In the genomic region with DNA sequence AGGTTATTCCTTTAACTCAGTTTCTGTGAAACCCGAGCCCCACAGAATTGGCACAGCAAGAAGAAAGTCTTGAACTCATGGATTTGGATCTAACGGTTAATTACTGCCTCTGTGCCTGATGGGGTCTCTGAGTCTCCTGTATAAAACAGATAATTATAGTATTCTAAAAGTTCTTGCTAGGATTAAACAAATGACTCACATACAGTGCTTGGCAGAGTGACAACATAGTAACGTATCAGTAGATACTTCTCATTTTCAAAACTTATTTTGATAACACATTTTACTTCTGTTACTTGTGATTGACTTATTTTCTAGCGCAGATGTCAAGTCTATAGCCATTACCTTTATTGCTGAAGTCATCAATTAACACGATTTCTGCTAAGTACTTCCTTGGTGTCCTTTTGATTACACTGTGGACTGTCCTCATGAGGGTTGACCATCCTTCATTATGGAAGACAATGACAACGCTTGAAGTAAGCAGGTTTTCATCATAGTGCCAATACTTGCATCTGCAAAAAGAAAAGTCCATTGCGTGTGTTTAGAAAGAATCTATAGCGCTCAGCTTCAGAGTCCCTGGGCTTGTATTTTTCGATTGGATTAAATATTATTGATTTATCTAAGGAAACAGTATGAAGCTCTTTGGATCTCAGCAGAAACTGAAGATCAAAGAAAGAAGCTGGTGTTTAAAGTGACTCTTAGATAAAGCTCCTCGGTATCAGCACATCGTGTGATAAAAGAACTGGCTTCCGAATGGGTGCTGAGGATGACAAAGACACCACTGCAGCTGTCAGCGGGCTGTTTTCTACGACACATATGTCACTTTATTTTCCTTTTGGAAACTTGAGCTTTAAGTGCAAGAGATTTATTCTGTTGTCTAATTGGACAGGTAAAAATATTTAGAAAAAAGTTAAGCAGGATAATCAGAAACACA, we compare ENCODE assay signal across 34 mouse cellular contexts.
"Had no signal": no experiment of that assay in that cellular context is flagged by ENCODE, and none has a peak within 500 bp of the region (broad histone marks: within the 10 kb centered on the region; RNA-seq: fewer than 3 reads in every experiment).

No protein-coding gene starts in this region.

- H3K4me2 ChIP-seq: heart, embryonic 12.5 days; heart, embryonic 13.5 days; heart, embryonic 15.5 days; hindbrain, embryonic 12.5 days; hindbrain, embryonic 13.5 days; hindbrain, embryonic 14.5 days; hindbrain, embryonic 15.5 days; intestine, embryonic 15.5 days; kidney, embryonic 15.5 days had no signal

- H3K27me3 ChIP-seq: heart, embryonic 12.5 days; heart, embryonic 13.5 days; heart, embryonic 15.5 days; hindbrain, embryonic 12.5 days; hindbrain, embryonic 13.5 days; hindbrain, embryonic 15.5 days; intestine, embryonic 15.5 days; kidney, embryonic 15.5 days had no signal

- H3K9me3 ChIP-seq: heart, embryonic 12.5 days; heart, embryonic 13.5 days; heart, embryonic 15.5 days; hindbrain, embryonic 10.5 days; hindbrain, embryonic 12.5 days; hindbrain, embryonic 13.5 days; hindbrain, embryonic 15.5 days; intestine, embryonic 15.5 days; kidney, embryonic 15.5 days had no signal

- ATAC-seq: hindbrain, embryonic 16.5 days; hindbrain, postnatal 0 days; inflammation-experienced regulatory T-cells, adult 6 months; intestine, embryonic 15.5 days; intestine, embryonic 16.5 days; intestine, postnatal 0 days had no signal

- H3K4me3 ChIP-seq: heart, embryonic 12.5 days; heart, embryonic 13.5 days; heart, embryonic 15.5 days; hindbrain, embryonic 10.5 days; hindbrain, embryonic 12.5 days; hindbrain, embryonic 13.5 days; hindbrain, embryonic 15.5 days; intestine, embryonic 15.5 days; kidney, embryonic 15.5 days; layer of hippocampus, adult 2 months; left cerebral cortex, adult 2 months had no signal

- H3K36me3 ChIP-seq: heart, embryonic 12.5 days; heart, embryonic 15.5 days; hindbrain, embryonic 10.5 days; hindbrain, embryonic 12.5 days; hindbrain, embryonic 13.5 days; hindbrain, embryonic 15.5 days; intestine, embryonic 15.5 days had no signal

- H3K27ac ChIP-seq: heart, embryonic 13.5 days; heart, embryonic 15.5 days; hindbrain, embryonic 10.5 days; hindbrain, embryonic 12.5 days; hindbrain, embryonic 13.5 days; hindbrain, embryonic 14.5 days; hindbrain, embryonic 15.5 days; hindbrain, postnatal 0 days; intestine, embryonic 15.5 days; kidney, embryonic 15.5 days; kidney, postnatal 0 days; layer of hippocampus, adult 2 months; left cerebral cortex, adult 2 months had no signal

- H3K9ac ChIP-seq: heart, embryonic 12.5 days; heart, embryonic 13.5 days; heart, embryonic 15.5 days; hindbrain, embryonic 12.5 days; hindbrain, embryonic 13.5 days; hindbrain, embryonic 14.5 days; hindbrain, embryonic 15.5 days; intestine, embryonic 15.5 days; kidney, embryonic 15.5 days had no signal

- DNase-seq: heart, postnatal 10 days; heart, postnatal 14 days; heart, postnatal 36 days; heart, postnatal 4 days; kidney, adult 11 months; kidney, adult 18-20 months; kidney, adult 2 months; kidney, adult 8-10 months; kidney, adult 9 months; kidney, postnatal 10 days; kidney, postnatal 14 days; kidney, postnatal 25 days; kidney, postnatal 36 days; kidney, postnatal 4 days; layer of hippocampus, adult 9-11 months; layer of hippocampus, postnatal 36 days had no signal

- H3K4me1 ChIP-seq: heart, embryonic 12.5 days; heart, embryonic 13.5 days; heart, embryonic 15.5 days; hindbrain, embryonic 15.5 days; intestine, embryonic 15.5 days had no signal
